Mouse (Mus musculus) lung, embryonic 14.5 days (tissue): ENCODE data around the gene Oasl1. TPM values are rescaled to one million over a fixed set of nuclear protein-coding genes. Genes with fewer than 3 reads are reported as not detected.
"Not testable (repeated sequence)": the region's sequence is repeated elsewhere in the genome, so short reads cannot be mapped to it uniquely, and the experiment has no call there.

Experiments used
- ATAC-seq: fragments of 200-750 bp; cut with Nextera tagmentation; 2 replicates; pipeline ENCODE4 v1.8.0; 2017; ENCODE audit warnings: mild to moderate bottlenecking, moderate TSS enrichment, moderate library complexity; ENCODE audit not compliant: insufficient read depth
- DNase-seq: peaks from one replicate; pipeline ENCODE4 v3.0.0-alpha.2; 2015
- H3K27ac ChIP-seq: fragments of 300-500 bp; sonication (generic); 2 replicates; pipeline ENCODE4 v1.5.1; 2014; ENCODE audit warnings: low read depth, mild to moderate bottlenecking, moderate library complexity
- H3K27me3 ChIP-seq: fragments of 300-500 bp; sonication (generic); 2 replicates; pipeline ENCODE4 v1.6.1; 2014; ENCODE audit warnings: low read length, control low read depth; ENCODE audit not compliant: insufficient read depth
- H3K36me3 ChIP-seq: fragments of 300-500 bp; sonication (generic); 2 replicates; pipeline ENCODE4 v1.6.1; 2014; ENCODE audit warnings: control low read depth; ENCODE audit not compliant: insufficient read depth
- H3K4me1 ChIP-seq: fragments of 300-500 bp; sonication (generic); 2 replicates; pipeline ENCODE4 v1.6.1; 2014; ENCODE audit warnings: antibody characterized with exemption, control low read depth; ENCODE audit not compliant: insufficient read depth
- H3K4me2 ChIP-seq: fragments of 300-500 bp; sonication (generic); 2 replicates; pipeline ENCODE4 v1.6.1; 2014; ENCODE audit warnings: mild to moderate bottlenecking
- H3K4me3 ChIP-seq: fragments of 300-500 bp; sonication (generic); 2 replicates; pipeline ENCODE4 v1.5.1; 2014; ENCODE audit warnings: low read depth, low read length
- H3K9ac ChIP-seq: fragments of 300-500 bp; sonication (generic); 2 replicates; pipeline ENCODE4 v1.6.1; 2014
- H3K9me3 ChIP-seq: fragments of 300-500 bp; sonication (generic); 2 replicates; pipeline ENCODE4 v1.6.1; 2016; ENCODE audit warnings: low read depth, low read length, control low read depth
- CTCF ChIP-seq: IDR thresholded peaks from 2 replicates; pipeline ENCODE4 v1.5.1; 2016; ENCODE audit warnings: antibody characterized with exemption, low read depth
- WGBS: fragments of 180-500 bp; shearing (Covaris S2); extraction: QIAGEN DNeasy Blood & Tissue Kit; methylation state at CpG from one replicate; pipeline ENCODE4 v1.1.7; 2014; 5-methylcytosine and 5-hydroxymethylcytosine counted together
- polyA plus RNA-seq: library from polyadenylated mRNA; unstranded; fragments of >200 nt; fragmentation: Nextera tagmentation; extraction: Ambion mirVana; gene quantifications from 2 replicates; pipeline ENCODE4 v1.2.1, GENCODE M21; 2014

Gene Oasl1
- polyA plus RNA-seq, result 0.50 TPM in 2 replicates

- Histone ChIP-seq H3K9ac (peak within 1 kb of the TSS; percentile 48), H3K36me3 (no peaks in the 10 kb centered on the region), H3K27ac (no peak within 1 kb of the TSS), H3K4me1 (peaks cover 5% of the 10 kb centered on the region; the same call in 1 of the 2 replicates), H3K4me2 (peak within 1 kb of the TSS; percentile 54), H3K27me3 (no peaks in the 10 kb centered on the region), H3K9me3 (peaks cover 4% of the 10 kb centered on the region; the same call in 1 of the 2 replicates), H3K4me3 (peak within 1 kb of the TSS; percentile 29)
- ATAC-seq (peak; percentile 60), DNase-seq (peak; percentile 84)
- WGBS, result 17% methylated on average over 15 of the region's 15 CpGs
- TF ChIP-seq CTCF, result no peak
These were observed at the start of gene Oasl1 for GRCm38 (mm10) chr5:114922998-114923473. Gene Oasl1, plus strand, starts transcription at chr5:114923240.

- Histone ChIP-seq H3K36me3 (no peaks in the 10 kb centered on the region), H3K9me3 (no peaks in the 10 kb centered on the region), H3K4me1 (no peaks in the 10 kb centered on the region), H3K4me3 (no peak overlapping the region), H3K27me3 (no peaks in the 10 kb centered on the region), H3K4me2 (no peak overlapping the region), H3K9ac (no peak overlapping the region), H3K27ac (no peak overlapping the region)
- no peak for ATAC-seq
- 39% methylated on average over 6 of the region's 6 CpGs for WGBS
- peak; percentile 38 for DNase-seq
- TF ChIP-seq CTCF, result peak; percentile 46
These were observed 47.2 kb upstream of the Oasl1 start for GRCm38 (mm10) chr5:114875858-114876257.

- H3K4me1 ChIP-seq, result no peaks in the 10 kb centered on the region
- 43% methylated on average over 6 of the region's 6 CpGs for WGBS
- no peak for DNase-seq
- H3K27me3 ChIP-seq, result no peaks in the 10 kb centered on the region
- H3K4me3 ChIP-seq, result no peak overlapping the region
- H3K36me3 ChIP-seq, result no peaks in the 10 kb centered on the region
- no peak for ATAC-seq
- no peak overlapping the region for H3K4me2 ChIP-seq
- H3K9me3 ChIP-seq, result no peaks in the 10 kb centered on the region
- H3K9ac ChIP-seq, result no peak overlapping the region
- H3K27ac ChIP-seq, result no peak overlapping the region
- TF ChIP-seq CTCF, result no peak
These were observed 46.7 kb upstream of the Oasl1 start for GRCm38 (mm10) chr5:114876331-114876730.

- Histone ChIP-seq H3K9ac (no peak overlapping the region), H3K4me1 (no peaks in the 10 kb centered on the region), H3K27ac (no peak overlapping the region), H3K4me2 (no peak overlapping the region), H3K4me3 (no peak overlapping the region), H3K9me3 (no peaks in the 10 kb centered on the region), H3K27me3 (no peaks in the 10 kb centered on the region), H3K36me3 (no peaks in the 10 kb centered on the region)
- no peak for TF ChIP-seq CTCF
- DNase-seq (no peak), ATAC-seq (no peak)
- 53% methylated on average over 7 of the region's 7 CpGs for WGBS
These were observed 45.6 kb upstream of the Oasl1 start for GRCm38 (mm10) chr5:114877487-114877886.

- H3K9ac ChIP-seq, result no peak overlapping the region
- no peaks in the 10 kb centered on the region for H3K36me3 ChIP-seq
- no peaks in the 10 kb centered on the region for H3K4me1 ChIP-seq
- no peak overlapping the region for H3K27ac ChIP-seq
- 27% methylated on average over 13 of the region's 13 CpGs for WGBS
- no peak overlapping the region for H3K4me2 ChIP-seq
- ATAC-seq (no peak), DNase-seq (no peak)
- H3K27me3 ChIP-seq, result no peaks in the 10 kb centered on the region
- H3K9me3 ChIP-seq, result no peaks in the 10 kb centered on the region
- H3K4me3 ChIP-seq, result no peak overlapping the region
- no peak for TF ChIP-seq CTCF
These were observed 43.6 kb upstream of the Oasl1 start for GRCm38 (mm10) chr5:114879399-114879798.

GRCm38 (mm10) chr5:114882319-114882718, 40.7 kb upstream of the Oasl1 start:
- not testable (repeated sequence) for H3K27me3 ChIP-seq, ATAC-seq, H3K36me3 ChIP-seq, H3K27ac ChIP-seq, H3K9ac ChIP-seq, H3K9me3 ChIP-seq, H3K4me3 ChIP-seq, H3K4me2 ChIP-seq, H3K4me1 ChIP-seq, DNase-seq
- WGBS, result 73% methylated on average over 6 of the region's 7 CpGs

- Histone ChIP-seq H3K27ac (no peak overlapping the region), H3K9ac (no peak overlapping the region), H3K4me1 (no peaks in the 10 kb centered on the region), H3K4me2 (no peak overlapping the region), H3K4me3 (no peak overlapping the region), H3K9me3 (no peaks in the 10 kb centered on the region), H3K27me3 (no peaks in the 10 kb centered on the region), H3K36me3 (no peaks in the 10 kb centered on the region)
- no peak for DNase-seq
- TF ChIP-seq CTCF, result no peak
- ATAC-seq, result no peak
- 73% methylated on average over 11 of the region's 11 CpGs for WGBS
These were observed 40.0 kb upstream of the Oasl1 start for GRCm38 (mm10) chr5:114883022-114883421.

GRCm38 (mm10) chr5:114886801-114887200, 36.2 kb upstream of the Oasl1 start:
- no peak for TF ChIP-seq CTCF
- Histone ChIP-seq H3K27ac (no peak overlapping the region), H3K9me3 (no peaks in the 10 kb centered on the region), H3K4me2 (no peak overlapping the region), H3K9ac (no peak overlapping the region), H3K4me1 (no peaks in the 10 kb centered on the region), H3K36me3 (no peaks in the 10 kb centered on the region), H3K27me3 (no peaks in the 10 kb centered on the region), H3K4me3 (no peak overlapping the region)
- DNase-seq (no peak), ATAC-seq (no peak)
- WGBS, result 70% methylated on average over 6 of the region's 6 CpGs
